Mouse (Mus musculus) hindbrain, embryonic 12.5 days (tissue): ENCODE data around the gene Ralgds. TPM values are rescaled to one million over a fixed set of nuclear protein-coding genes. Genes with fewer than 3 reads are reported as not detected.

ENCODE experiments used
- ATAC-seq: fragments of 200-750 bp; cut with Nextera tagmentation; 2 replicates; pipeline ENCODE4 v1.8.0; 2017; ENCODE audit warnings: moderate TSS enrichment; ENCODE audit not compliant: low FRiP score
- H3K27ac ChIP-seq: fragments of 300-500 bp; sonication (generic); 2 replicates; pipeline ENCODE4 v1.5.1; 2016; ENCODE audit warnings: mild to moderate bottlenecking
- H3K27me3 ChIP-seq: fragments of 300-500 bp; sonication (generic); 2 replicates; pipeline ENCODE4 v1.6.1; 2016; ENCODE audit warnings: mild to moderate bottlenecking
- H3K36me3 ChIP-seq: fragments of 300-500 bp; sonication (generic); 2 replicates; pipeline ENCODE4 v1.6.1; 2016; ENCODE audit warnings: mild to moderate bottlenecking
- H3K4me1 ChIP-seq: fragments of 300-500 bp; sonication (generic); 2 replicates; pipeline ENCODE4 v1.6.1; 2016
- H3K4me2 ChIP-seq: fragments of 300-500 bp; sonication (generic); replicated peaks from 2 replicates; pipeline ENCODE4 v1.6.1; 2016; ENCODE audit warnings: mild to moderate bottlenecking
- H3K4me3 ChIP-seq: fragments of 300-500 bp; sonication (generic); 2 replicates; pipeline ENCODE4 v1.5.1; 2016; ENCODE audit warnings: mild to moderate bottlenecking
- H3K9ac ChIP-seq: fragments of 300-500 bp; sonication (generic); 2 replicates; pipeline ENCODE4 v1.6.1; 2016; ENCODE audit warnings: mild to moderate bottlenecking, moderate library complexity
- H3K9me3 ChIP-seq: fragments of 300-500 bp; sonication (generic); replicated peaks from 2 replicates; pipeline ENCODE4 v1.6.1; 2016; ENCODE audit warnings: mild to moderate bottlenecking
- WGBS: fragments of 180-500 bp; shearing (Covaris S2); methylation state at CpG from one replicate; pipeline ENCODE4 v1.1.7; 2016; 5-methylcytosine and 5-hydroxymethylcytosine counted together
- polyA plus RNA-seq: library from polyadenylated mRNA; unstranded; fragments of >200 nt; fragmentation: Nextera tagmentation; extraction: Ambion mirVana; gene quantifications from 2 replicates; pipeline ENCODE4 v1.2.1, GENCODE M21; 2016

Ralgds gene
- polyA plus RNA-seq, 1 experiment from 2014 or later: 96.7 TPM

GRCm38 (mm10) chr2:28557452-28557851, 44.5 kb downstream of the Ralgds start:
- no peaks in the 10 kb centered on the region for H3K4me1 ChIP-seq
- no peak overlapping the region for H3K9ac ChIP-seq
- H3K27me3 ChIP-seq: no peaks in the 10 kb centered on the region
- peaks cover 26% of the 10 kb centered on the region for H3K36me3 ChIP-seq
- no peaks in the 10 kb centered on the region for H3K9me3 ChIP-seq
- ATAC-seq: no peak
- WGBS: 78% methylated on average over 5 of the region's 5 CpGs
- H3K4me2 ChIP-seq: no peak overlapping the region
- H3K27ac ChIP-seq: no peak overlapping the region
- no peak overlapping the region for H3K4me3 ChIP-seq

GRCm38 (mm10) chr2:28563303-28563702, 50.4 kb downstream of the Ralgds start, which contains the start of gene Cel:
Gene Cel (minus strand): TSS chr2:28563403.
- no peaks in the 10 kb centered on the region for H3K27me3 ChIP-seq
- WGBS: 65% methylated on average over 6 of the region's 6 CpGs
- H3K4me1 ChIP-seq: no peaks in the 10 kb centered on the region
- no peak within 1 kb of the TSS for H3K9ac ChIP-seq
- no peak for ATAC-seq
- H3K27ac ChIP-seq: no peak within 1 kb of the TSS
- H3K4me3 ChIP-seq: no peak within 1 kb of the TSS
- H3K36me3 ChIP-seq: peaks cover 38% of the 10 kb centered on the region
- no peaks in the 10 kb centered on the region for H3K9me3 ChIP-seq
- H3K4me2 ChIP-seq: no peak within 1 kb of the TSS

GRCm38 (mm10) chr2:28563830-28564229, 50.9 kb downstream of the Ralgds start:
- no peak overlapping the region for H3K27ac ChIP-seq
- no peaks in the 10 kb centered on the region for H3K27me3 ChIP-seq
- no peaks in the 10 kb centered on the region for H3K4me1 ChIP-seq
- ATAC-seq: no peak
- H3K9me3 ChIP-seq: no peaks in the 10 kb centered on the region
- no peak overlapping the region for H3K9ac ChIP-seq
- peaks cover 43% of the 10 kb centered on the region for H3K36me3 ChIP-seq
- no peak overlapping the region for H3K4me2 ChIP-seq
- H3K4me3 ChIP-seq: no peak overlapping the region

GRCm38 (mm10) chr2:28564380-28564779, 51.5 kb downstream of the Ralgds start:
- no peak overlapping the region for H3K9ac ChIP-seq
- 90% methylated on average over 4 of the region's 4 CpGs for WGBS
- H3K4me1 ChIP-seq: no peaks in the 10 kb centered on the region

DNA sequence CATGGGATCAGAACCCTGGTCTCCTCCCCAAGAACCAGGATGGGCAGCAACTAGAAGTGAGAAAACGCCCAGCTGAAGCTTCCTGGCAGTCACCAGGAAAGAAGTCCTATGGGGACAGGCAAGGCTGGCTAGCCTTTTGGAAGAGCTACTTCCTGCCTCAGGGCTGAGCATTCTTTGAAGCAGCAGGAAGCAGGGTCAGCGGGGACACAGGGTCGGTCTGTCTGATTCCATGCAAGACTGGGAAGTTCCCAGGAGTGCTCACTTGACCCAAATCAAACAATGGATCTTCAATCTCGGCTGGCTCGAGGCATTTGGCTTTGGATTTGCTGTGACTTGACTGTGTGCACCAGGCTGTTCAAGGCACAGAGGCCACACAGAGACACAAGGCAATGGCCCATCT, 53.6 kb downstream of the Ralgds start:
- H3K27ac ChIP-seq: no peak overlapping the region
- H3K27me3 ChIP-seq: no peaks in the 10 kb centered on the region
- no peak overlapping the region for H3K4me3 ChIP-seq
- 55% methylated on average over 5 of the region's 5 CpGs for WGBS
- no peaks in the 10 kb centered on the region for H3K4me1 ChIP-seq
- peaks cover 71% of the 10 kb centered on the region for H3K36me3 ChIP-seq
- no peak for ATAC-seq
- no peak overlapping the region for H3K4me2 ChIP-seq
- H3K9ac ChIP-seq: no peak overlapping the region
- H3K9me3 ChIP-seq: no peaks in the 10 kb centered on the region

More at GRCm38 (mm10) chr2:28564380-28564779, 51.5 kb downstream of the Ralgds start:
- Histone ChIP-seq H3K36me3 (peaks cover 49% of the 10 kb centered on the region), H3K9me3 (no peaks in the 10 kb centered on the region), H3K27me3 (no peaks in the 10 kb centered on the region), H3K4me2 (no peak overlapping the region), H3K4me3 (no peak overlapping the region), H3K27ac (no peak overlapping the region)
- ATAC-seq: no peak

GRCm38 (mm10) chr2:28569903-28570302, 57.0 kb downstream of the Ralgds start:
- no peaks in the 10 kb centered on the region for H3K9me3 ChIP-seq
- no peaks in the 10 kb centered on the region for H3K4me1 ChIP-seq
- H3K27ac ChIP-seq: no peak overlapping the region
- WGBS: 72% methylated on average over 2 of the region's 3 CpGs
- peaks cover 94% of the 10 kb centered on the region for H3K36me3 ChIP-seq
- no peak for ATAC-seq
- H3K9ac ChIP-seq: no peak overlapping the region
- no peak overlapping the region for H3K4me2 ChIP-seq
- H3K4me3 ChIP-seq: no peak overlapping the region
- no peaks in the 10 kb centered on the region for H3K27me3 ChIP-seq

- Histone ChIP-seq H3K36me3 (peaks cover 90% of the 10 kb centered on the region), H3K27me3 (no peaks in the 10 kb centered on the region)
Measured at GRCm38 (mm10) chr2:28575341-28575740, 62.4 kb downstream of the Ralgds start.

GRCm38 (mm10) chr2:28576815-28577214, 63.9 kb downstream of the Ralgds start:
- Histone ChIP-seq H3K27ac (no peak overlapping the region), H3K36me3 (peaks cover 80% of the 10 kb centered on the region), H3K9me3 (no peaks in the 10 kb centered on the region), H3K4me3 (no peak overlapping the region), H3K4me2 (no peak overlapping the region), H3K27me3 (no peaks in the 10 kb centered on the region), H3K9ac (no peak overlapping the region), H3K4me1 (peaks cover 12% of the 10 kb centered on the region)
- 88% methylated on average over 3 of the region's 3 CpGs for WGBS
- ATAC-seq: no peak

More at GRCm38 (mm10) chr2:28575341-28575740, 62.4 kb downstream of the Ralgds start:
- H3K9ac ChIP-seq: no peak overlapping the region
- 84% methylated on average over 4 of the region's 4 CpGs for WGBS
- no peak overlapping the region for H3K4me2 ChIP-seq
- ATAC-seq: no peak
- no peaks in the 10 kb centered on the region for H3K4me1 ChIP-seq
- no peak overlapping the region for H3K27ac ChIP-seq
- H3K9me3 ChIP-seq: no peaks in the 10 kb centered on the region
- H3K4me3 ChIP-seq: no peak overlapping the region

GRCm38 (mm10) chr2:28578003-28578402, 65.1 kb downstream of the Ralgds start:
- 67% methylated on average over 5 of the region's 5 CpGs for WGBS
- no peak for ATAC-seq
- Histone ChIP-seq H3K4me2 (no peak overlapping the region), H3K27ac (no peak overlapping the region), H3K27me3 (no peaks in the 10 kb centered on the region), H3K4me3 (no peak overlapping the region), H3K36me3 (peaks cover 68% of the 10 kb centered on the region), H3K9me3 (no peaks in the 10 kb centered on the region), H3K4me1 (peaks cover 18% of the 10 kb centered on the region), H3K9ac (no peak overlapping the region)

DNA sequence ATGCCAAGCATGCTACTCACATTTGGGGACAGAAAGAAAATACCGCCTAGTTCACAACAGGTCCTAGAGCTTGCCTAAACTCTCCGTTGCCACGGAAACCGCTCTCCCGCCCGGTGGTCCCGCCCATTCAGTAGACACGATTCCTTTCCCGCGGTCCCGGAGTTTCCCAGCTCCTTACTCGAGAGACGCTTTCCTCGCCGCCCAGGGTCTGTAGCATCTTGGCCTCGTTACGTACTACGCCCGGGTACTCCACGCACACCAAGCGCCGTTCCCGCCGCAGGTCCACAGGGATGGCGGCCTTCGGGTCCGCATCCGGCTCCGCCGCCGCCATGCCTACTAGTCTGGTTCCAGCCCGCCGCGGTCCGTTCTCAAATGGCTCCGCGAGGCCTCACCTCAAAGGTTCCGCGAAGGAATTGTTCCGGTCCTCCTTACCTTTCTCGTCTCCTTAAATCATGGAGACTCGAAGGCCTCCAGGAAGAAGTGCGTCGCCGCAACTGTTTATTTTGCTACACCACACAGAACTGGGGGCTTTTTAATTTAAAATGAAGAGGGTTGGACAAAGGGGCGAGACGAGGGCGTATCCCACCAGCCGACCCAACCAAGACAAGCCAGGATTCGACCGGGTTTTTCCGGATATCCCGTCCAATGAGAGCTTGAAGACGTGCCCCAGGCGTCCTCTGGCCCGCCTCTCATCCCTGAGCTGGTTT, 69.9 kb downstream of the Ralgds start:
- under 1% methylated on average over 56 of the region's 56 CpGs for WGBS

GRCm38 (mm10) chr2:28583651-28584050, 70.7 kb downstream of the Ralgds start, which contains the start of gene Gtf3c5:
Gene Gtf3c5 (minus strand): TSS chr2:28583751.
- Histone ChIP-seq H3K4me2 (peak within 1 kb of the TSS; percentile 69), H3K27ac (peak within 1 kb of the TSS; percentile 93), H3K27me3 (peaks cover 5% of the 10 kb centered on the region; the same call in 1 of the 2 replicates), H3K4me1 (peaks cover 24% of the 10 kb centered on the region), H3K9ac (peak within 1 kb of the TSS; percentile 78), H3K4me3 (peak within 1 kb of the TSS; percentile 75), H3K9me3 (no peaks in the 10 kb centered on the region), H3K36me3 (peaks cover 16% of the 10 kb centered on the region)
- ATAC-seq: no peak
- WGBS: 77% methylated on average over 9 of the region's 9 CpGs

More for the DNA sequence above, 69.9 kb downstream of the Ralgds start:
- Histone ChIP-seq H3K27ac (peak overlapping the region; percentile 93), H3K27me3 (peaks cover 5% of the 10 kb centered on the region; the same call in 1 of the 2 replicates), H3K9ac (peak overlapping the region; percentile 78), H3K4me2 (peak overlapping the region; percentile 69), H3K4me3 (peak overlapping the region; percentile 75), H3K4me1 (peaks cover 24% of the 10 kb centered on the region), H3K36me3 (peaks cover 25% of the 10 kb centered on the region), H3K9me3 (no peaks in the 10 kb centered on the region)
- peak; percentile 93 for ATAC-seq

GRCm38 (mm10) chr2:28585043-28585571, 72.2 kb downstream of the Ralgds start:
- peaks cover 4% of the 10 kb centered on the region; the same call in 1 of the 2 replicates for H3K36me3 ChIP-seq
- no peak overlapping the region for H3K4me2 ChIP-seq
- H3K9me3 ChIP-seq: no peaks in the 10 kb centered on the region
- H3K27ac ChIP-seq: no peak overlapping the region
- no peak overlapping the region for H3K4me3 ChIP-seq
- no peak overlapping the region for H3K9ac ChIP-seq
- no peak for ATAC-seq
- 25% methylated on average over 6 of the region's 6 CpGs for WGBS
- H3K27me3 ChIP-seq: peaks cover 5% of the 10 kb centered on the region; the same call in 1 of the 2 replicates
- peaks cover 24% of the 10 kb centered on the region for H3K4me1 ChIP-seq
